Mouse (Mus musculus): ENCODE data around the gene Hist2h4.
"Not testable (repeated sequence)": the region's sequence is repeated elsewhere in the genome, so short reads cannot be mapped to it uniquely, and the experiment has no call there.

- TF ChIP-seq CTCF (IDR thresholded peaks at IDR 0.05; ENCODE audit: control insufficient read depth, insufficient read depth, insufficient read length); USF1 (IDR thresholded peaks at IDR 0.05; ENCODE audit: low read depth); MAX (IDR thresholded peaks at IDR 0.05): not testable (repeated sequence)
Measured at GRCm38 (mm10) chr3:96239949-96240798, 22.9 kb downstream of the Hist2h4 start, which contains the start of gene Hist2h2aa2.
